Mouse (Mus musculus): ENCODE results near the gene Ptpn12.
A peak's percentile ranks its signal among the peaks of the same experiment; 100 is the strongest.
"Not testable (repeated sequence)": the region's sequence is repeated elsewhere in the genome, so short reads cannot be mapped to it uniquely, and the experiment has no call there.

The Ptpn12 gene

GRCm38 (mm10) chr5:20950855-20951650 lies 104.7 kb downstream of the Ptpn12 start:
- peak; percentile 75 for DNase-seq

- DNase-seq: no peak
These were observed 105.2 kb downstream of the Ptpn12 start for GRCm38 (mm10) chr5:20950516-20950854.

GRCm38 (mm10) chr5:20950093-20950492 lies 105.6 kb downstream of the Ptpn12 start:
- DNase-seq: no peak

- DNase-seq: no peak
These were observed 108.8 kb downstream of the Ptpn12 start for GRCm38 (mm10) chr5:20946906-20947305.

GRCm38 (mm10) chr5:20944961-20945748 lies 110.6 kb downstream of the Ptpn12 start:
- DNase-seq: peak; percentile 49

- not testable (repeated sequence) for DNase-seq
These were observed 111.9 kb downstream of the Ptpn12 start for GRCm38 (mm10) chr5:20943791-20944190.

GRCm38 (mm10) chr5:20942523-20942922 lies 113.2 kb downstream of the Ptpn12 start:
- DNase-seq: no peak

GRCm38 (mm10) chr5:20941205-20941604 lies 114.5 kb downstream of the Ptpn12 start:
- peak; percentile 60 for DNase-seq

- no peak for DNase-seq
These were observed 115.0 kb downstream of the Ptpn12 start for GRCm38 (mm10) chr5:20940696-20941095.

GRCm38 (mm10) chr5:20940040-20940571 lies 115.6 kb downstream of the Ptpn12 start:
- no peak for DNase-seq

GRCm38 (mm10) chr5:20938523-20938922 lies 117.2 kb downstream of the Ptpn12 start:
- no peak for DNase-seq
